Mouse (Mus musculus) kidney, adult 2 months (tissue): ENCODE measurements at regions not wholly inside any gene's neighbourhood (a gene's known extent, or its start where the extent isn't known, plus 50 kb on each side); places are given as distances from the start of the nearest gene placed in this dataset.

Experiments
- DNase-seq: peaks from one replicate; pipeline ENCODE4 v3.0.0; 2021
- H3K27ac ChIP-seq: fragments of 200-500 bp; 2 replicates; pipeline ENCODE4 v1.5.1; 2012; ENCODE audit warnings: low read depth, low read length, control low read depth, inconsistent platforms; ENCODE audit not compliant: insufficient read depth
- H3K27me3 ChIP-seq: fragments of 200-500 bp; replicated peaks from 2 replicates; pipeline ENCODE4 v1.6.1; 2012; ENCODE audit warnings: mild to moderate bottlenecking, moderate library complexity, low read length, inconsistent platforms; ENCODE audit not compliant: control insufficient read depth, insufficient read depth
- H3K36me3 ChIP-seq: fragments of 200-500 bp; 2 replicates; pipeline ENCODE4 v1.6.1; 2012; ENCODE audit warnings: mild to moderate bottlenecking, moderate library complexity, low read length, inconsistent platforms; ENCODE audit not compliant: control insufficient read depth, insufficient read depth
- H3K4me1 ChIP-seq: fragments of 200-500 bp; 2 replicates; pipeline ENCODE4 v1.6.1; 2011; ENCODE audit warnings: low read length; ENCODE audit not compliant: control insufficient read depth, insufficient read depth
- H3K4me3 ChIP-seq: fragments of 200-500 bp; 2 replicates; pipeline ENCODE4 v1.5.1; 2011; ENCODE audit warnings: mild to moderate bottlenecking, low read depth, low read length, control low read depth; ENCODE audit not compliant: insufficient read depth
- CTCF ChIP-seq: fragments of 200-500 bp; conservative IDR thresholded peaks from 2 replicates; pipeline ENCODE4 v1.5.1; 2011; ENCODE audit warnings: low read depth, mild to moderate bottlenecking, control low read depth, low read length, moderate library complexity, mixed read lengths; ENCODE audit not compliant: insufficient read depth, insufficient read length
- POLR2A ChIP-seq: fragments of 200-500 bp; IDR thresholded peaks from one replicate; pipeline ENCODE4 v1.6.1; 2011; ENCODE audit warnings: low read depth, low read length, control low read depth
- WGBS: fragments of 180-500 bp; shearing (Covaris S2); methylation state at CpG from one replicate; pipeline ENCODE4 v1.1.7; 2018; 5-methylcytosine and 5-hydroxymethylcytosine counted together

DNA sequence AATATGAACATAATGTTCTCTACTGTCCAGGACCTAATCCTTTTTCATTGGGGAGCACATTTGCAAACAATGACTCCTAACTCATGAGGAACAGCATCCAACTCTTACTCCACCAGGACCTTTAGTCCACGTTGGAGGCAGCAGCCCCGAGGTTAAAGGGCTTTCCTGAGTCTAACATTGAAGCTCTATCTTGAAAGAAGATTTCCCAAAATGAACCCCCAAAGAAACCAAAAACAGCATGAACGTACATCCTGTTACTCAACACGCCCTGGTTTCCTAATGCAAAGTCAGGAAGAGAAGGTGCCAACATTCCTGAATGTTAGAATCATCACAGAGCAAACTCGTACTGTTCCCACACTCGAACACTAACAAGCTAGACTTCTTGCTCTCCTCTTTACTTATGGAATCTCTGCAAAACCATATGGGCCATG is 685.5 kb upstream of the A1bg start:
- peak; percentile 8 for DNase-seq
- TF ChIP-seq POLR2A, result no peak
- no peak for TF ChIP-seq CTCF
- WGBS, result 56% methylated on average over 6 of the region's 6 CpGs

DNA sequence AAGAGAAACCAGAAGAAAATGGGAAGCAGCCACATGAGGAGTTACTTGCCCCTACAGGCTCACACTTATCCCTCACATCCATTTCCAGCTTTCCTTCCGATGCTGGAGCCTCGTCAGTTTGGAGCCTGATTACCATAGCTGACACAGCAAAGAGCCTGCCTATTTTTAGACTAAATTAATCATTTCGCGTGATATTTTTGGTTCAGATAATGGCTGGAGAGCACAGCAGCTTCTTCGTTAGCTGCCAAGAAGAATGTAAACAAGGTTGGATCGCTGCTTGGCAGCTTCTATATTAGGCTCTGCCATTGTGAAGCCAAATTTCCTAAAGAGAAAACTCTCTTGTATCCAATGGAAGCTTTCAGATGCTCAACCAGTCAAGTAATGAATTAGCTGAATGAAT is 676.9 kb upstream of the A1bg start:
- 62% methylated on average over 6 of the region's 6 CpGs for WGBS
- no peaks in the 10 kb centered on the region; the same call in 1 of the 2 replicates for H3K27me3 ChIP-seq
- H3K4me3 ChIP-seq, result no peak overlapping the region
- TF ChIP-seq POLR2A, result no peak
- TF ChIP-seq CTCF, result no peak
- H3K36me3 ChIP-seq, result no peaks in the 10 kb centered on the region
- H3K27ac ChIP-seq, result no peak overlapping the region
- H3K4me1 ChIP-seq, result no peaks in the 10 kb centered on the region
- no peak for DNase-seq

More for the DNA sequence above, 685.5 kb upstream of the A1bg start:
- no peak overlapping the region for H3K27ac ChIP-seq
- H3K36me3 ChIP-seq, result no peaks in the 10 kb centered on the region
- H3K27me3 ChIP-seq, result no peaks in the 10 kb centered on the region
- no peak overlapping the region for H3K4me3 ChIP-seq
- no peaks in the 10 kb centered on the region for H3K4me1 ChIP-seq

DNA sequence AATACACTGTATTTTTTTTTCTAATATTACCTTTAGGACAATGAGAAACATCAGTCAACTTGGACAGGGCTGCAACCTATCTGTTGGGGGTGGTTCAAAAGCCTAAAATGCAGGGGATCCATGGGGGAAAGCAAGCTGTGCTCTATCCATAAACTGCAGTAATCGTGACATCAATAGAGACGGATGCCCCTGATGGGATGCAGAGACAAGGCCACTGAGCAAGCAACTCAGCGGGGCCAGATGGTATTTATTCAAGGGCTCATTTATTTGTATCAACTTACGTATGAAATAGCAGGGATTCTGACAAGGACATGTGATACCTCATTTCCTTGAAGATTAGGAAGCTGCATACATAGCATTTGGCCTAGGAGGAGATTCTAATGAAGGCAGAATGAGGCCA is 673.5 kb upstream of the A1bg start:
- DNase-seq, result no peak
- TF ChIP-seq POLR2A, result no peak
- no peak for TF ChIP-seq CTCF
- WGBS, result 60% methylated on average over 4 of the region's 4 CpGs
- no peak overlapping the region for H3K27ac ChIP-seq
- H3K36me3 ChIP-seq, result no peaks in the 10 kb centered on the region
- H3K4me3 ChIP-seq, result no peak overlapping the region
- H3K4me1 ChIP-seq, result no peaks in the 10 kb centered on the region
- no peaks in the 10 kb centered on the region; the same call in 1 of the 2 replicates for H3K27me3 ChIP-seq

DNA sequence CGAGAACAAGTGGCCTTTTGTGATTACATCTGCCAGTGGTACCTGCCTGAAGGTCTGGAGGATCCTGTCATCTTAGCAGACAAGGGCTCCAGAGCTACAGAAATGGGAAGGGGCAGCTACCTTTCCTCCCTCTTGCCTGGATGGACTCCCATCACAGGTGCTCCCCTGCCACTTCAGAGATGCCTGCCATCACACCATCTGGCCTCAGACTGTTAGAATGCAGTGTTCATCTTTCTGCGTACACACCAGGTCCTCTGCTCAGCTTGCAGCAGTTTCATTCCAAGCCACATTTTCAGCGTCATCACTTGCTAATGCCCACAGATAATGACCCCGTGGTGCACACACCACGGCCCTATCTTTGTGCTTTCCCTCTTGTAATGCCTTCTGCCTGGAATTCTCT is 666.1 kb upstream of the A1bg start:
- Histone ChIP-seq H3K27ac (no peak overlapping the region), H3K4me1 (no peaks in the 10 kb centered on the region), H3K27me3 (no peaks in the 10 kb centered on the region), H3K4me3 (no peak overlapping the region), H3K36me3 (no peaks in the 10 kb centered on the region)
- 74% methylated on average over 5 of the region's 5 CpGs for WGBS
- TF ChIP-seq POLR2A, result no peak
- no peak for TF ChIP-seq CTCF
- DNase-seq, result no peak

DNA sequence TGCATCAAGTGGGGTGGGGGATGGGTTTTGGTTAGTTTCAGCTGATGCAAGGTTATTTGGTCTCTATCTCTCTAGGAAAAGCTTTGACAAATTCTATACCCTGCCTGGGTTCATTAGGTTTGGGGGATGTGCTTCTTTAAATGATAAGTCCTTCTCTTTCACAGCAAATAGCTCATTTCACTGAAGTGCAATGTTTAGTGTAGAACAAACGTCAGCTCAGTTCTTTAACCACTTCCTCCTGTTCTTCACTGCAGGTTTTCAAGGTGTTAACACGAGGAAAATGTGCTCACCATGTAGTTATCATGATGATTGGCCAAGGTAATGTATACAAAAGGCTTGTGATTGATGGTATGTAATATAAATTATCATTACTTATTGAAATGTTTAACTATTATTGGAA is 659.5 kb upstream of the A1bg start:
- H3K36me3 ChIP-seq, result no peaks in the 10 kb centered on the region
- DNase-seq, result no peak
- TF ChIP-seq CTCF (no peak), POLR2A (no peak)
- H3K4me3 ChIP-seq, result no peak overlapping the region
- no peaks in the 10 kb centered on the region for H3K4me1 ChIP-seq
- 66% methylated on average over 2 of the region's 2 CpGs for WGBS
- H3K27me3 ChIP-seq, result no peaks in the 10 kb centered on the region
- H3K27ac ChIP-seq, result no peak overlapping the region

DNA sequence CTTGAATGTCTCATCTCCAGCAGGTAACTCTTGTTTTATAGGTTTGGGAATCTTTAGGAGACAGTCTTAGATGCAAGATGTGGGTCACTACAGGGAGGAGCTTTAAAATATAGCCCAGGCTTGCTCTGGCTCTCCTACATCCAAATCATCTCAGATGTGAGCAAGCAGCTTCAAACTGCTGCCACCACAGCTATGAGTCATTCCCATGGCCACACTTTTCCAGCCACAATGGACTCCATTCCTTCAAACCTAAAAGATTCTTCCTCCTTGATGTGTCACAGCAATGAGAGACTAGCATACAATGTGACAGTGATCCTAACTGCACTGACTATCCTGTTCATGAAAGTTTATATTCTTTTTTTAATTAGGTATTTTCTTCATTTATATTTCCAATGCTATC is 640.5 kb upstream of the A1bg start:
- DNase-seq, result no peak
- Histone ChIP-seq H3K27me3 (no peaks in the 10 kb centered on the region), H3K36me3 (no peaks in the 10 kb centered on the region), H3K4me3 (no peak overlapping the region), H3K4me1 (no peaks in the 10 kb centered on the region), H3K27ac (no peak overlapping the region)
- TF ChIP-seq POLR2A (no peak), CTCF (no peak)

DNA sequence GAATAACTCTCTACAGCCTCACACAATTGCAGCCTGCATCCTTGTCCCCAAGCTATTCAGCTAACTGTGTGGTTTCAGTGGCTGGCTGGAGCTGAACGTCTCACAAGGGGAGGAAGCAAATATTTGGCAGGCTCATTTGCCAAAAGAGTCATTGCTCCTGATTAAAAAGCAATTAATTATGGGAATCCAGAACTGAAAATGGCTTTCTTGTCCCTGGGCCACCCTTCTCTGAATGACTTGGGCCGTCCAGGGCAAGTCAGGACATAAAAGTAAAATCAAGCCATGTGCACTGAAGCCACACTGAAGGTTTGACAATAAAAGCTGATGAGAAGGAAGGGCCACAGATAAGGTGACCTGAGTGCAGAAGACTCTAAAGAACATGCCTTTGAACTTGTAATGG is 639.4 kb upstream of the A1bg start:
- TF ChIP-seq CTCF (no peak), POLR2A (no peak)
- no peak overlapping the region for H3K27ac ChIP-seq
- H3K27me3 ChIP-seq, result no peaks in the 10 kb centered on the region
- no peaks in the 10 kb centered on the region for H3K4me1 ChIP-seq
- DNase-seq, result peak; percentile 49
- no peaks in the 10 kb centered on the region for H3K36me3 ChIP-seq
- no peak overlapping the region for H3K4me3 ChIP-seq
- 20% methylated on average over 2 of the region's 2 CpGs for WGBS

DNA sequence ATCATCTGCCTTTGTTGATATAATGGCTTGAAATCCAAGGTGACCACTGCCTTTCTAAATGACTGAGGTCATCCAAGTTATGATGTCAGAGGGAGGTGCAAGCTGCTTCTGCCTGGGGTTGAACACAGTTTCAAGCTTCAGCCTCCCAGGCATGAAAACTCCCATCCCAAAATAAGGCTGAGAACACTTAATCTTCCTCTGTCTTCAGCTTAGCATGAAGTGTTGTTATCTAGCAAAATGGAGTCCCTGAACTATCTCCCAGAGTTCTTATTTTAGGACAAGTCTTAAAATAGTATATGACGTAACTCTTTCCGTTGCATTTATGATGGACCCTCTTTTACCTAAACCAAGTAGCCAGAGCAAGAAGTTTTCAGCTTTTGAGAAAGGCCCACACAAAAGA is 631.1 kb upstream of the A1bg start:
- no peaks in the 10 kb centered on the region for H3K27me3 ChIP-seq
- H3K4me3 ChIP-seq, result no peak overlapping the region
- no peak for TF ChIP-seq POLR2A
- TF ChIP-seq CTCF, result no peak
- no peak overlapping the region for H3K27ac ChIP-seq
- DNase-seq, result no peak
- 93% methylated on average over 2 of the region's 2 CpGs for WGBS
- no peaks in the 10 kb centered on the region for H3K4me1 ChIP-seq
- no peaks in the 10 kb centered on the region for H3K36me3 ChIP-seq
